19 mouse cellular contexts compared by ENCODE assay signal in genomic region chr5:119799419-119800242, GRCm38 (mm10). TPM values are rescaled to one million over a fixed set of nuclear protein-coding genes. Genes with fewer than 3 reads are reported as not detected.
A peak's percentile ranks its signal among the peaks of the same experiment; 100 is the strongest.
DNase-seq lines count a peak whose midpoint lies in the region; ATAC-seq and TF ChIP-seq lines count a peak whose summit lies in the region.
"Had no signal": no experiment of that assay in that cellular context is flagged by ENCODE, and none has a peak within 500 bp of the region (broad histone marks: within the 10 kb centered on the region; RNA-seq: fewer than 3 reads in every experiment).

No protein-coding gene starts in this region.

- DNase-seq in heart, postnatal 4 days: no peak
- peak; percentile 85 for DNase-seq in lung, embryonic 14.5 days
- DNase-seq in lung, adult 2 months: no peak
- DNase-seq in embryo, embryonic 9.5 days (ENCODE audit: extremely low spot score): peak; percentile 22
- DNase-seq in cerebellum, postnatal 25 days: no peak
- no peak for DNase-seq in ovary, postnatal 14 days (ENCODE audit: low spot score)
- DNase-seq: cerebellum, adult 8-10 months; kidney, adult 18-20 months; kidney, postnatal 14 days; left cerebral cortex, postnatal 4 days; right cerebral cortex, adult 18-20 months had no signal

- H3K36me3 ChIP-seq in heart, embryonic 13.5 days: no peaks in the 10 kb centered on the region
- no peaks in the 10 kb centered on the region for H3K36me3 ChIP-seq in lung, embryonic 14.5 days (ENCODE audit: insufficient read depth)
- no peaks in the 10 kb centered on the region for H3K36me3 ChIP-seq in E14TG2a.4 (ENCODE audit: insufficient read depth, low read length)
- H3K36me3 ChIP-seq: midbrain, embryonic 12.5 days had no signal

- H3K4me2 ChIP-seq in heart, embryonic 13.5 days: peak overlapping the region; percentile 81
- peak overlapping the region; percentile 41 for H3K4me2 ChIP-seq in lung, embryonic 14.5 days
- H3K4me2 ChIP-seq: midbrain, embryonic 12.5 days had no signal

- no peak for TF ChIP-seq POLR2A in lung, adult 2 months (IDR thresholded peaks at IDR 0.05; ENCODE audit: borderline replicate concordance, extremely low read depth, low read depth, low read length)

- H3K4me3 ChIP-seq in heart, embryonic 13.5 days: peak overlapping the region; percentile 54
- no peak overlapping the region; the same call in 1 of the 2 replicates for H3K4me3 ChIP-seq in lung, embryonic 14.5 days (ENCODE audit: low read depth, low read length)
- H3K4me3 ChIP-seq in lung, adult 2 months (replicated peaks; ENCODE audit: extremely low read depth, low read depth, low read length): no peak overlapping the region
- H3K4me3 ChIP-seq in E14TG2a.4 (replicated peaks; ENCODE audit: low read length): 0 out of 2 replicates have a peak overlapping the region, but pooled peaks have one; percentile 32
- H3K4me3 ChIP-seq: midbrain, embryonic 12.5 days had no signal

- H3K4me1 ChIP-seq in heart, embryonic 13.5 days: peaks cover 58% of the 10 kb centered on the region
- H3K4me1 ChIP-seq in lung, embryonic 14.5 days (ENCODE audit: insufficient read depth): peaks cover 8% of the 10 kb centered on the region; the same call in 1 of the 2 replicates
- no peaks in the 10 kb centered on the region for H3K4me1 ChIP-seq in lung, adult 2 months (ENCODE audit: control insufficient read depth, insufficient read depth, low read length)
- H3K4me1 ChIP-seq in E14TG2a.4 (replicated peaks; ENCODE audit: low read depth, low read length): peaks cover 50% of the 10 kb centered on the region
- H3K4me1 ChIP-seq: midbrain, embryonic 12.5 days had no signal

- ATAC-seq in heart, embryonic 13.5 days (ENCODE audit: extremely low read depth, insufficient number of reproducible peaks, low FRiP score, low TSS enrichment): no peak
- peak; percentile 62 for ATAC-seq in lung, embryonic 14.5 days (ENCODE audit: insufficient read depth)
- ATAC-seq: forebrain, embryonic 14.5 days had no signal

- H3K9ac ChIP-seq in heart, embryonic 13.5 days: peak overlapping the region; percentile 89
- H3K9ac ChIP-seq in lung, embryonic 14.5 days: peak overlapping the region; percentile 37; the same call in 1 of the 2 replicates
- H3K9ac ChIP-seq: midbrain, embryonic 12.5 days had no signal

- H3K27me3 ChIP-seq in heart, embryonic 13.5 days (replicated peaks): peaks cover 100% of the 10 kb centered on the region
- H3K27me3 ChIP-seq in lung, embryonic 14.5 days (ENCODE audit: insufficient read depth, low read length): peaks cover 82% of the 10 kb centered on the region
- peaks cover 99% of the 10 kb centered on the region for H3K27me3 ChIP-seq in E14TG2a.4 (ENCODE audit: insufficient read depth, low read length)

- no peak for TF ChIP-seq CTCF in lung, embryonic 14.5 days (IDR thresholded peaks at IDR 0.05; ENCODE audit: low read depth)
- no peak for TF ChIP-seq CTCF in lung, adult 2 months (IDR thresholded peaks at IDR 0.05; ENCODE audit: insufficient read depth, low read length)
- no peak for TF ChIP-seq CTCF in E14TG2a.4 (conservative IDR thresholded peaks at IDR 0.05; ENCODE audit: low read length)

- 21% methylated on average over 9 of the region's 9 CpGs for WGBS in heart, embryonic 13.5 days
- 7% methylated on average over 9 of the region's 9 CpGs for WGBS in lung, embryonic 14.5 days
- 22% methylated on average over 9 of the region's 9 CpGs for WGBS in lung, adult 2 months

- peak overlapping the region; percentile 89 for H3K27ac ChIP-seq in heart, embryonic 13.5 days (replicated peaks)
- H3K27ac ChIP-seq in lung, embryonic 14.5 days (ENCODE audit: low read depth): peak overlapping the region; percentile 90
- H3K27ac ChIP-seq: midbrain, embryonic 12.5 days had no signal

- no peaks in the 10 kb centered on the region for H3K9me3 ChIP-seq in heart, embryonic 13.5 days
- H3K9me3 ChIP-seq in lung, embryonic 14.5 days (ENCODE audit: low read depth, low read length): no peaks in the 10 kb centered on the region
- no peaks in the 10 kb centered on the region for H3K9me3 ChIP-seq in E14TG2a.4 (ENCODE audit: low read length)
- H3K9me3 ChIP-seq: midbrain, embryonic 12.5 days had no signal

RNA-seq across cellular contexts. Expression of gene Tbx5, which starts 32.8 kb away (rescaled TPM):
- 31.3 and 38.4 TPM in 2 replicates for polyA plus RNA-seq in heart, embryonic 13.5 days (2015; fragmentation: Nextera tagmentation; extraction: Ambion mirVana)
- 10 to 100 TPM; 36.3 to 36.6 TPM for total RNA-seq in heart, postnatal 4 days (2021)
- polyA plus RNA-seq in lung, embryonic 14.5 days (2014; fragmentation: Nextera tagmentation; extraction: Ambion mirVana): 57.7 and 59.4 TPM in 2 replicates
- polyA plus RNA-seq in lung, adult 2 months (2012; rRNA removed): 26.9 and 28.2 TPM in 2 replicates
- total RNA-seq: ES-E14; layer of hippocampus, adult 8-10 months; left cerebral cortex, adult 18-20 months; left cerebral cortex, postnatal 4 days had no signal
- polyA plus RNA-seq: cortical plate, adult 2 months had no signal

Comparison
In these comparisons a context has a peak if more than half of its experiments do, and no peak if none do; other contexts are left out.
1. DNase-seq: peak in lung, embryonic 14.5 days (single experiment) and embryo, embryonic 9.5 days (single experiment); none in heart, postnatal 4 days (single experiment), lung, adult 2 months (single experiment), cerebellum, postnatal 25 days (0 of 2) and ovary, postnatal 14 days (single experiment).
2. H3K4me3 ChIP-seq: peak in heart, embryonic 13.5 days (single experiment) and E14TG2a.4 (single experiment); none in lung, embryonic 14.5 days (single experiment) and lung, adult 2 months (single experiment).